8 mouse cellular contexts compared by ENCODE assay signal in the genomic region with DNA sequence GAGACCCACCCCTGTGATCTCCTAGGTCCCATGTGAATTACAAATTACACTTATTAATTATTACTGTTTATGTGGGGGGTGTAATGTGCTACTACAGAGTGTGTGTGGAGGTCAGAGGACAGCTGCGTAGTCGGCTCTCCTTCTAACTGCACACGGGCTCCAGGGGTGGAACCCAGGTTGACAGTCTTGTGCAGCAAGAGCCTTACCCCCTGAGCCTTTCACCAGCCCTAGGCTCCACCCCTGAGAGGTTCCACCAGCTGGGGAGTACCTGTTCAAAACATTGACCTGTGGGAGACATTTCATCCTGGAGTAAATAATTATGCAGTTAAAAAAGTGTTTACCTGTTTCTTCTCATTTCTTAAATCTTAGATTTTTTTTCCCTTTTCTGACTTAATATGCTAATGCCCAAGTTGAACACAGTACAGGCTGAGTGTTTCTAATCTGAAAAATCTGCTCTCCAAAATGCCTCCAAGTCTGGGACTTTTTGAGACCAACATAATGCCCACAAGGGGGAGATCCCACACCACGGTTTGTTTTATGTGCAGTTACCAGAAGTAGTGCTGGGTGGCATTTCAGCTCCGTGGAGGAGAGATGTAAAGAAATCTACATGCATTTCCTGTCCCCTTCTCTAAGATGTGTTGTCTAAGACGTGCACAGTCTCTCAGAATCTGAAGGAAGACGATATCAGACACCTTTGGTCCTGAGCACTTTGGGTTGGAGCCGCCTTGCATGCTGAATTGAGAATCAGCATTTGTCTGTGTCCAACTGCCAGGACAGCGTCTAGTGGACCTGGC. TPM values are rescaled to one million over a fixed set of nuclear protein-coding genes. Genes with fewer than 3 reads are reported as not detected.
DNase-seq lines count a peak whose midpoint lies in the region; ATAC-seq lines count a peak whose summit lies in the region.

No protein-coding gene starts in this region.

- intact Hi-C loops in heart, postnatal 14 days (cut with DNase I), result no loop called here

- peaks cover 45% of the 10 kb centered on the region for H3K4me1 ChIP-seq in heart, embryonic 13.5 days
- H3K4me1 ChIP-seq in hindbrain, embryonic 10.5 days (replicated peaks), result peaks cover 11% of the 10 kb centered on the region
- H3K4me1 ChIP-seq in limb, embryonic 13.5 days, result peaks cover 10% of the 10 kb centered on the region

- no peaks in the 10 kb centered on the region for H3K27me3 ChIP-seq in heart, embryonic 13.5 days (replicated peaks)
- 0 out of 2 replicates have a peak, but pooled peaks cover 2% of the 10 kb centered on the region for H3K27me3 ChIP-seq in hindbrain, embryonic 10.5 days (ENCODE audit: insufficient read depth, poor library complexity, severe bottlenecking)
- H3K27me3 ChIP-seq in limb, embryonic 13.5 days, result no peaks in the 10 kb centered on the region

- no peak overlapping the region for H3K4me3 ChIP-seq in heart, embryonic 13.5 days
- 0 out of 2 replicates have a peak overlapping the region, but pooled peaks have one; percentile 9 for H3K4me3 ChIP-seq in hindbrain, embryonic 10.5 days
- no peak overlapping the region for H3K4me3 ChIP-seq in limb, embryonic 13.5 days

- peak overlapping the region; percentile 16; the same call in 1 of the 2 replicates for H3K27ac ChIP-seq in heart, embryonic 13.5 days (replicated peaks)
- no peak overlapping the region for H3K27ac ChIP-seq in hindbrain, embryonic 10.5 days
- H3K27ac ChIP-seq in limb, embryonic 13.5 days, result no peak overlapping the region

- H3K9me3 ChIP-seq in heart, embryonic 13.5 days, result no peaks in the 10 kb centered on the region
- no peaks in the 10 kb centered on the region for H3K9me3 ChIP-seq in hindbrain, embryonic 10.5 days
- no peaks in the 10 kb centered on the region for H3K9me3 ChIP-seq in limb, embryonic 13.5 days

- WGBS in heart, embryonic 13.5 days, result 46% methylated on average over 9 of the region's 9 CpGs
- 46% methylated on average over 9 of the region's 9 CpGs for WGBS in hindbrain, embryonic 10.5 days
- WGBS in limb, embryonic 13.5 days, result 36% methylated on average over 9 of the region's 9 CpGs

- no peaks in the 10 kb centered on the region for H3K36me3 ChIP-seq in heart, embryonic 13.5 days
- H3K36me3 ChIP-seq in hindbrain, embryonic 10.5 days, result no peaks in the 10 kb centered on the region
- H3K36me3 ChIP-seq in limb, embryonic 13.5 days, result no peaks in the 10 kb centered on the region

- peak overlapping the region; percentile 28 for H3K4me2 ChIP-seq in heart, embryonic 13.5 days
- H3K4me2 ChIP-seq in limb, embryonic 13.5 days (replicated peaks), result peak overlapping the region; percentile 41; the same call in 1 of the 2 replicates

- no peak for ATAC-seq in heart, embryonic 13.5 days (ENCODE audit: extremely low read depth, insufficient number of reproducible peaks, low FRiP score, low TSS enrichment)
- ATAC-seq in limb, embryonic 13.5 days (ENCODE audit: low FRiP score, low read depth), result no peak

- DNase-seq in heart, postnatal 14 days, result no peak
- DNase-seq in adipocyte (ENCODE audit: low spot score), result peak; percentile 31
- DNase-seq in hindbrain, embryonic 10.5 days (ENCODE audit: low spot score), result peak; percentile 31
- DNase-seq in neural tube, embryonic 10.5 days (ENCODE audit: extremely low spot score, low spot score), result peak; percentile 19
- DNase-seq in layer of hippocampus, postnatal 14 days (ENCODE audit: low spot score in 2 of 2), result no peak
- DNase-seq in left cerebral cortex, adult 11 months (ENCODE audit: low spot score), result no peak

- 0 out of 2 replicates have a peak overlapping the region, but pooled peaks have one; percentile 19 for H3K9ac ChIP-seq in heart, embryonic 13.5 days
- H3K9ac ChIP-seq in limb, embryonic 13.5 days, result no peak overlapping the region

RNA-seq across cellular contexts. Expression of a gene that starts 9.3 kb away (rescaled TPM):
- polyA plus RNA-seq in heart, embryonic 13.5 days (2015; fragmentation: Nextera tagmentation; extraction: Ambion mirVana), result 17.2 and 18.1 TPM in 2 replicates
- 10 to 100 TPM; 27.5 to 29.7 TPM for total RNA-seq in heart, postnatal 14 days (2021)
- polyA plus RNA-seq in hindbrain, embryonic 10.5 days (2016; fragmentation: Nextera tagmentation; extraction: Ambion mirVana), result 6.7 and 9.2 TPM in 2 replicates
- polyA plus RNA-seq in limb, embryonic 13.5 days (2015; fragmentation: Nextera tagmentation; extraction: Ambion mirVana), result 6.9 and 7.2 TPM in 2 replicates
- 10 to 100 TPM; 50.1 to 52.5 TPM for total RNA-seq in layer of hippocampus, postnatal 14 days (2021)

Comparison
In these comparisons a context has a peak if more than half of its experiments do, and no peak if none do; other contexts are left out.
1. DNase-seq: peak in adipocyte (single experiment), hindbrain, embryonic 10.5 days (single experiment) and neural tube, embryonic 10.5 days (single experiment); none in heart, postnatal 14 days (0 of 2), layer of hippocampus, postnatal 14 days (0 of 2) and left cerebral cortex, adult 11 months (single experiment).